8 mouse cellular contexts compared by ENCODE assay signal in genomic region chr2:69275875-69276274, GRCm38 (mm10).
DNase-seq lines count a peak whose midpoint lies in the region; ATAC-seq and TF ChIP-seq lines count a peak whose summit lies in the region.

No protein-coding gene starts in this region.

- no peaks in the 10 kb centered on the region for H3K9me3 ChIP-seq in intestine, embryonic 16.5 days (ENCODE audit: control insufficient read depth, low read length)

- no peaks in the 10 kb centered on the region for H3K36me3 ChIP-seq in intestine, embryonic 16.5 days (ENCODE audit: control insufficient read depth, insufficient read depth, low read length)

- intact Hi-C loops in gastrocnemius, adult 2 months (cut with DNase I): no loop called here

- no peak overlapping the region for H3K4me2 ChIP-seq in intestine, embryonic 16.5 days (ENCODE audit: low read depth, low read length)

- 13% methylated on average over 1 of the region's 1 CpGs for WGBS in intestine, embryonic 16.5 days

- H3K27ac ChIP-seq in gastrocnemius, adult 2 months: no peak overlapping the region
- no peak overlapping the region for H3K27ac ChIP-seq in intestine, embryonic 16.5 days (ENCODE audit: low read length)

- H3K9ac ChIP-seq in intestine, embryonic 16.5 days (ENCODE audit: low read depth, low read length): no peak overlapping the region

- DNase-seq in gastrocnemius, adult 2 months: no peak
- no peak for DNase-seq in gastrocnemius, postnatal 10 days
- DNase-seq in right cerebral cortex, adult 18-20 months: peak; percentile 3
- no peak for DNase-seq in right cerebral cortex, postnatal 10 days (ENCODE audit: low spot score in 2 of 2)
- DNase-seq in telencephalon, adult 2 months (ENCODE audit: low read depth, low spot score): peak; percentile 19
- no peak for DNase-seq in right cerebral cortex, postnatal 14 days
- no peak for DNase-seq in frontal cortex, postnatal 14 days (ENCODE audit: low spot score in 2 of 2)

- no peaks in the 10 kb centered on the region for H3K27me3 ChIP-seq in intestine, embryonic 16.5 days (replicated peaks; ENCODE audit: control insufficient read depth, insufficient read depth, low read length)

- H3K4me3 ChIP-seq in gastrocnemius, adult 2 months: no peak overlapping the region
- H3K4me3 ChIP-seq in intestine, embryonic 16.5 days (ENCODE audit: low read length): no peak overlapping the region

- peak; percentile 35 for TF ChIP-seq CTCF in gastrocnemius, adult 2 months (IDR thresholded peaks at IDR 0.05)

- H3K4me1 ChIP-seq in intestine, embryonic 16.5 days (ENCODE audit: control insufficient read depth, insufficient read depth, low read length): no peaks in the 10 kb centered on the region

- ATAC-seq in intestine, embryonic 16.5 days: peak; percentile 44; the same call in 1 of the 2 replicates

Comparison
In these comparisons a context has a peak if more than half of its experiments do, and no peak if none do; other contexts are left out.
1. DNase-seq: peak in right cerebral cortex, adult 18-20 months (single experiment) and telencephalon, adult 2 months (single experiment); none in gastrocnemius, adult 2 months (single experiment), gastrocnemius, postnatal 10 days (single experiment), right cerebral cortex, postnatal 10 days (0 of 2), right cerebral cortex, postnatal 14 days (single experiment) and frontal cortex, postnatal 14 days (0 of 2).